In the genomic region with DNA sequence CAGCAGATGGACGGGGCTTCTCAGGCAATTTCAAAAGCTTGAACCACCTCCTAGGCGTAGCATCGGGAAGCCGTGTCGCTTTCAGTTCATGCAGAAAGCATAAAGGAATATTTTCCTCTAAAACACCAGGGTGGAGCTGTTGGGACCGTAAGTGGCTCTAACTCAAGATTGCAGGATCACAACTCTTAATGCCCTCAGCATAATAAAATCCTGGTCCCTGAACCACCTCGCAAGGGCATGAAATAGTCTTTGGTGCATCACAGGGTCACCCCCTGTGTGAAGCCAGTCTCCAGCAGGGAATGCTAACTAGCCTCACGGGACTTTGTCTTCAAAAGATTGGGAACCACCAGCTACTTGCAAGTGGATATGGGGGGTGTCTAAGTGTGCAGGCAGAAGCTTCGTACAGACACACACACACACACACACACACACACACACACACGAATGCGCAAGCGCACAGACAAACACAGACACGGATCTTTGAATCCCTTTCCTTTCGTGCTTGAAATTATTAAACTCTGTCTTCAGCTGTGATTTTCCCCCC, we compare ENCODE assay signal across 8 mouse cellular contexts. TPM values are rescaled to one million over a fixed set of nuclear protein-coding genes. Genes with fewer than 3 reads are reported as not detected.
DNase-seq lines count a peak whose midpoint lies in the region; ATAC-seq and TF ChIP-seq lines count a peak whose summit lies in the region.

A gene (minus strand): TSS at position 104 of the 544 bp plus-strand sequence.

- 0 out of 2 replicates have a peak, but pooled peaks have one; percentile 19 for TF ChIP-seq POLR2A in cortical plate, adult 2 months (IDR thresholded peaks at IDR 0.05; ENCODE audit: extremely low read depth, insufficient read depth, low read length)
- no peak for TF ChIP-seq POLR2A in liver, adult 2 months (IDR thresholded peaks at IDR 0.05; ENCODE audit: extremely low read depth, insufficient read depth, low read length)
- TF ChIP-seq POLR2A in myocyte (IDR thresholded peaks at IDR 0.05; ENCODE audit: insufficient read length, low read depth): no peak
- TF ChIP-seq POLR2A in testis, adult 2 months (IDR thresholded peaks at IDR 0.05; ENCODE audit: control insufficient read depth, low read depth, low read length): no peak

- H3K79me2 ChIP-seq in liver, adult 2 months (ENCODE audit: control insufficient read depth, insufficient read depth, low read length): no peaks in the 10 kb centered on the region
- H3K79me2 ChIP-seq in myocyte (ENCODE audit: control insufficient read depth, insufficient read depth): peaks cover 11% of the 10 kb centered on the region

- WGBS in kidney, embryonic 16.5 days: under 1% methylated on average over 14 of the region's 14 CpGs
- 2% methylated on average over 14 of the region's 14 CpGs for WGBS in liver, adult 2 months

- H3K4me1 ChIP-seq in cortical plate, adult 2 months (ENCODE audit: control insufficient read depth, insufficient read depth, low read length): no peaks in the 10 kb centered on the region
- peaks cover 3% of the 10 kb centered on the region; the same call in 1 of the 2 replicates for H3K4me1 ChIP-seq in kidney, embryonic 16.5 days (ENCODE audit: insufficient read depth, low read length)
- H3K4me1 ChIP-seq in liver, adult 2 months (ENCODE audit: control insufficient read depth, insufficient read depth, low read length): 0 out of 2 replicates have a peak, but pooled peaks cover 5% of the 10 kb centered on the region
- peaks cover 18% of the 10 kb centered on the region for H3K4me1 ChIP-seq in testis, adult 2 months (ENCODE audit: control insufficient read depth, insufficient read depth, low read length)

- H3K36me3 ChIP-seq in kidney, embryonic 16.5 days (ENCODE audit: insufficient read depth, low read length): no peaks in the 10 kb centered on the region
- no peaks in the 10 kb centered on the region for H3K36me3 ChIP-seq in liver, adult 2 months (ENCODE audit: control insufficient read depth, insufficient read depth, low read length)
- H3K36me3 ChIP-seq in myocyte (ENCODE audit: control insufficient read depth, insufficient read depth): no peaks in the 10 kb centered on the region
- H3K36me3 ChIP-seq in testis, adult 2 months (ENCODE audit: control insufficient read depth, insufficient read depth, low read length): no peaks in the 10 kb centered on the region

- peak; percentile 23 to 28 for DNase-seq in lung, adult 18-20 months
- no peak for DNase-seq in lung, postnatal 25 days (ENCODE audit: low spot score)
- DNase-seq in heart, adult 9 months (ENCODE audit: low spot score in 2 of 2): peak; percentile 8 to 23
- DNase-seq in liver, adult 2 months (ENCODE audit: extremely low read depth, low read depth, low spot score): peak; percentile 42

- no peak for ATAC-seq in kidney, embryonic 16.5 days (ENCODE audit: low FRiP score, low TSS enrichment)

- 0 out of 2 replicates have a peak within 1 kb of the TSS, but pooled peaks have one; percentile 4 for H3K27ac ChIP-seq in cortical plate, adult 2 months (ENCODE audit: insufficient read depth, low read length)
- peak within 1 kb of the TSS; percentile 88 for H3K27ac ChIP-seq in kidney, embryonic 16.5 days (ENCODE audit: low read length)
- no peak within 1 kb of the TSS for H3K27ac ChIP-seq in liver, adult 2 months (replicated peaks; ENCODE audit: insufficient read depth, low read depth, low read length)
- H3K27ac ChIP-seq in testis, adult 2 months (ENCODE audit: control insufficient read depth, insufficient read depth, low read depth, low read length): peak within 1 kb of the TSS; percentile 43; the same call in 1 of the 2 replicates

- H3K9me3 ChIP-seq in kidney, embryonic 16.5 days (ENCODE audit: low read length): no peaks in the 10 kb centered on the region

- peak within 1 kb of the TSS; percentile 93 for H3K4me2 ChIP-seq in kidney, embryonic 16.5 days (replicated peaks; ENCODE audit: low read depth, low read length)
- H3K4me2 ChIP-seq in myocyte (ENCODE audit: low read depth): peak within 1 kb of the TSS; percentile 96

- H3K27me3 ChIP-seq in kidney, embryonic 16.5 days (ENCODE audit: insufficient read depth, low read length): no peaks in the 10 kb centered on the region
- no peaks in the 10 kb centered on the region for H3K27me3 ChIP-seq in liver, adult 2 months (ENCODE audit: control insufficient read depth, insufficient read depth, low read length)
- no peaks in the 10 kb centered on the region for H3K27me3 ChIP-seq in myocyte (ENCODE audit: control insufficient read depth, insufficient read depth, insufficient read length)
- H3K27me3 ChIP-seq in testis, adult 2 months (ENCODE audit: control insufficient read depth, insufficient read depth, low read length): 0 out of 2 replicates have a peak, but pooled peaks cover 2% of the 10 kb centered on the region

- no peak for TF ChIP-seq CTCF in cortical plate, adult 2 months (IDR thresholded peaks at IDR 0.05; ENCODE audit: extremely low read depth, insufficient read depth, low read length)
- no peak for TF ChIP-seq CTCF in liver, adult 2 months (IDR thresholded peaks at IDR 0.05; ENCODE audit: low read depth, low read length)
- TF ChIP-seq CTCF in testis, adult 2 months (IDR thresholded peaks at IDR 0.05; ENCODE audit: control insufficient read depth, insufficient read depth, insufficient replicate concordance, low read depth, low read length): no peak

- peak within 1 kb of the TSS; percentile 20 for H3ac ChIP-seq in myocyte (ENCODE audit: control insufficient read depth, insufficient read length)

- peak within 1 kb of the TSS; percentile 62 for H3K4me3 ChIP-seq in cortical plate, adult 2 months (ENCODE audit: insufficient read depth, low read length)
- H3K4me3 ChIP-seq in kidney, embryonic 16.5 days (ENCODE audit: low read length): peak within 1 kb of the TSS; percentile 82
- peak within 1 kb of the TSS; percentile 81 for H3K4me3 ChIP-seq in liver, adult 2 months (ENCODE audit: insufficient read depth, low read depth, low read length)
- H3K4me3 ChIP-seq in myocyte: peak within 1 kb of the TSS; percentile 77
- H3K4me3 ChIP-seq in testis, adult 2 months (ENCODE audit: control insufficient read depth, low read depth, low read length): peak within 1 kb of the TSS; percentile 90

- H3K9ac ChIP-seq in kidney, embryonic 16.5 days (replicated peaks; ENCODE audit: low read length): peak within 1 kb of the TSS; percentile 65
- peak within 1 kb of the TSS; percentile 28 for H3K9ac ChIP-seq in liver, adult 2 months (ENCODE audit: low read depth, low read length)

TF ChIP-seq in myocyte, 11 proteins besides CTCF, POLR2A, EP300 and RAD21:
- TF ChIP-seq REST (IDR thresholded peaks at IDR 0.05; ENCODE audit: insufficient read depth, insufficient read length): no peak

RNA-seq across cellular contexts. Expression of the gene that starts here (rescaled TPM):
- 57.2 and 58.4 TPM in 2 replicates for polyA plus RNA-seq in cortical plate, adult 2 months (2012; rRNA removed)
- 67.2 and 70.6 TPM in 2 replicates for polyA plus RNA-seq in kidney, embryonic 16.5 days (2015; fragmentation: Nextera tagmentation; extraction: Ambion mirVana)
- 52.0 and 65.6 TPM in 2 replicates for total RNA-seq in liver, adult 2 months (2014; rRNA removed)
- 7.4 and 8.7 TPM in 2 replicates for polyA plus RNA-seq in liver, adult 2 months (2012; rRNA removed)
- 13.1 TPM for polyA plus RNA-seq in myocyte (2012; fragmentation: generic; extraction: Trizol)
- 1.3 and 1.9 TPM in 2 replicates for polyA plus RNA-seq in testis, adult 2 months (2012; rRNA removed)
